Mouse (Mus musculus) liver, adult 2 months (tissue): Measurements from ENCODE around the gene Serf2. TPM values are rescaled to one million over a fixed set of nuclear protein-coding genes. Genes with fewer than 3 reads are reported as not detected.

Experiments used
- DNase-seq: peaks from one replicate; pipeline ENCODE4 v3.0.0-alpha.2; 2011; ENCODE audit warnings: low read depth, low spot score; ENCODE audit errors: extremely low read depth
- H3K27ac ChIP-seq: fragments of 200-500 bp; replicated peaks from 2 replicates; pipeline ENCODE4 v1.5.1; 2012; ENCODE audit warnings: low read depth, mild to moderate bottlenecking, control low read depth, inconsistent platforms, low read length; ENCODE audit not compliant: insufficient read depth
- H3K27me3 ChIP-seq: fragments of 200-500 bp; 2 replicates; pipeline ENCODE4 v1.6.1; 2012; ENCODE audit warnings: mild to moderate bottlenecking, moderate library complexity, low read length, inconsistent platforms; ENCODE audit not compliant: control insufficient read depth, insufficient read depth
- H3K36me3 ChIP-seq: fragments of 200-500 bp; 2 replicates; pipeline ENCODE4 v1.6.1; 2012; ENCODE audit warnings: low read length, inconsistent platforms; ENCODE audit not compliant: control insufficient read depth, insufficient read depth
- H3K4me1 ChIP-seq: fragments of 200-500 bp; 2 replicates; pipeline ENCODE4 v1.6.1; 2011; ENCODE audit warnings: low read length; ENCODE audit not compliant: control insufficient read depth, insufficient read depth
- H3K4me3 ChIP-seq: fragments of 200-500 bp; 2 replicates; pipeline ENCODE4 v1.5.1; 2011; ENCODE audit warnings: low read depth, mild to moderate bottlenecking, control low read depth, low read length, moderate library complexity; ENCODE audit not compliant: insufficient read depth
- H3K79me2 ChIP-seq: fragments of 200-500 bp; 2 replicates; pipeline ENCODE4 v1.6.1; 2012; ENCODE audit warnings: inconsistent platforms, mild to moderate bottlenecking, low read length, moderate library complexity; ENCODE audit not compliant: control insufficient read depth, insufficient read depth
- H3K9ac ChIP-seq: fragments of 200-500 bp; 2 replicates; pipeline ENCODE4 v1.6.1; 2012; ENCODE audit warnings: low read depth, mild to moderate bottlenecking, control low read depth, inconsistent platforms, low read length
- CTCF ChIP-seq: fragments of 200-500 bp; IDR thresholded peaks from 2 replicates; pipeline ENCODE4 v1.5.1; 2011; ENCODE audit warnings: low read depth, low read length, control low read depth
- POLR2A ChIP-seq: fragments of 200-500 bp; IDR thresholded peaks from 2 replicates; pipeline ENCODE4 v1.6.1; 2011; ENCODE audit warnings: low read length, control low read depth; ENCODE audit not compliant: insufficient read depth; ENCODE audit errors: extremely low read depth
- WGBS: fragments of 180-500 bp; shearing (Covaris S2); methylation state at CpG from one replicate; pipeline ENCODE4 v1.1.7; 2018; 5-methylcytosine and 5-hydroxymethylcytosine counted together
- polyA plus RNA-seq: library from polyadenylated mRNA; depleted of rRNA; stranded (reverse); fragments of >200 nt; gene quantifications from 2 replicates; pipeline ENCODE4 v1.2.3, GENCODE M21; 2012; rRNA removed
- total RNA-seq: library from RNA; depleted of rRNA; stranded (reverse); fragments of >200 nt; gene quantifications from 2 replicates; pipeline ENCODE4 v1.2.3, GENCODE M21; 2014; rRNA removed

The Serf2 gene
- total RNA-seq (56.6 and 81.7 TPM in 2 replicates), polyA plus RNA-seq (200 and 211 TPM in 2 replicates)

DNA sequence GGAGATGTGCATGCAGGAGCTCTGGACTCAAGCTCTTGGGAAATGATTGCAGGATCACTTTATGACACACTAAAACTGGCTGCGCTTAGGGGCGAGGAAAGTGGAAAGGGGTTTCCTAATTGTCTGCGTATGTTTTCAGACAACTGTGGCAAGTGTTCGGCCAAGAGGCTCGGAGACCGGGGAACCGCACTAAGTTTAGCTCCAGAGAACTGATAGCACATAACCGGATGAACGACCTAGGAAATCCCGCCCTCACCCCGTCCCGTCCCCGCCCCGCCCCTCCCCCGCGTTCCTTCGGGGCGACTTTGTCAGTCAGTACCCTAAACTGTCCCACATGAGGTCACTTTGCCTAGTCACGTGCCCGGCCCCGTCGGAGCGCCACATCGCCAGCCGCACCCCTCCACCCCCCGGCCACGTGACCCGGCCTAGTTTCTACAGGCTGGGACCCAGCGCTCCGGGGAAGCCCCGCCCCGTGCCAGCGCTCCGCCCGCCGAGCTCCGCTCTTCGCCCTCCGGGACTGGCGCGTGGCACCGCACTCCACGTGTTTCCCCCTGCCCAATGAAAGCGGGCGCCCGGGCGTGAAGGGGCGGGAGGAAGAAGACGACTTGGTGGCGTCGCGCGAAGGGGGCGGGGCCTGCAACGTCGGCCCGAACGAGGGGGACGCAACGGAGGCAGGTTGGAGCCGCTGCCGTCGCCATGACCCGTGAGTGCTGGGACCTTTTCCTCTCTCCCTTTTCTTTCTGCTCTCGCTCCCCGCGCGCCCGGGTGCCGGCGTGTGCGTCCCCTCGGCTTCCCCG lies at the start of gene Serf2:
Gene Serf2 (plus strand): TSS at position 457 of the 797 bp plus-strand sequence.
- Histone ChIP-seq H3K36me3 (peaks cover 19% of the 10 kb centered on the region), H3K9ac (peak within 1 kb of the TSS; percentile 98), H3K4me3 (peak within 1 kb of the TSS; percentile 84), H3K4me1 (peaks cover 10% of the 10 kb centered on the region), H3K79me2 (peaks cover 9% of the 10 kb centered on the region; the same call in 1 of the 2 replicates), H3K27me3 (no peaks in the 10 kb centered on the region), H3K27ac (peak within 1 kb of the TSS; percentile 96)
- DNase-seq: peak; percentile 92
- TF ChIP-seq POLR2A (peak; percentile 96), CTCF (no peak)
- WGBS: under 1% methylated on average over 69 of the region's 74 CpGs

- peaks cover 2% of the 10 kb centered on the region; the same call in 1 of the 2 replicates for H3K36me3 ChIP-seq
- TF ChIP-seq POLR2A: no peak
- TF ChIP-seq CTCF: no peak
- H3K9ac ChIP-seq: no peak overlapping the region
- H3K4me3 ChIP-seq: no peak overlapping the region
- H3K27ac ChIP-seq: no peak overlapping the region
- no peaks in the 10 kb centered on the region for H3K27me3 ChIP-seq
- DNase-seq: no peak
- no peaks in the 10 kb centered on the region for H3K4me1 ChIP-seq
- no peaks in the 10 kb centered on the region for H3K79me2 ChIP-seq
These were observed 45.7 kb upstream of the Serf2 start for GRCm38 (mm10) chr2:121403296-121403695.

DNA sequence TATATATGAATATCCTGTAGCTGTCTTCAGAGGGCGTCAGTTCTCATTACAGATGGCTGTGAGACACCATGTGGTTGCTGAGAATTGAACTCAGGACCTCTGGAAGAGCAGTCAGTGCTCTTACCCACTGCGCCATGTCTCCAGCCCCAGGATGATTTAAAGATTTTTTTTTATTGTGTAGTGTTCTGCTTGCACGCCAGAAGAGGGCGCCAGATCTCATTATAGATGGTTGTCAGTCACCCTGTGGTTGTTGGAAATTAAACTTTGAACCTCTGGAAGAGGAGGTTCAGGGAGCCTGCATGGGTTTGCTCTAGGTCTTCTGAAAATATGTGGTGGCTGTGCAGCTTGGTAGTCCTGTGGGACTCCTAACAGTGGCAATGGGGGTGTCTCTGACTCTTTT lies 40.8 kb upstream of the Serf2 start:
- 0 out of 2 replicates have a peak overlapping the region, but pooled peaks have one; percentile 47 for H3K27ac ChIP-seq
- H3K36me3 ChIP-seq: peaks cover 2% of the 10 kb centered on the region; the same call in 1 of the 2 replicates
- 32% methylated on average over 4 of the region's 4 CpGs for WGBS
- no peak overlapping the region for H3K9ac ChIP-seq
- no peaks in the 10 kb centered on the region for H3K27me3 ChIP-seq
- peaks cover 7% of the 10 kb centered on the region; the same call in 1 of the 2 replicates for H3K4me1 ChIP-seq
- DNase-seq: peak; percentile 74
- no peak for TF ChIP-seq CTCF
- no peak for TF ChIP-seq POLR2A
- H3K4me3 ChIP-seq: no peak overlapping the region
- no peaks in the 10 kb centered on the region for H3K79me2 ChIP-seq

- H3K4me3 ChIP-seq: peak overlapping the region; percentile 96
- peak overlapping the region; percentile 87 for H3K9ac ChIP-seq
- no peaks in the 10 kb centered on the region for H3K27me3 ChIP-seq
- H3K27ac ChIP-seq: peak overlapping the region; percentile 88
- H3K36me3 ChIP-seq: peaks cover 15% of the 10 kb centered on the region
- no peak for DNase-seq
- H3K4me1 ChIP-seq: peaks cover 20% of the 10 kb centered on the region
- peaks cover 19% of the 10 kb centered on the region for H3K79me2 ChIP-seq
- no peak for TF ChIP-seq POLR2A
- TF ChIP-seq CTCF: no peak
- WGBS: 2% methylated on average over 4 of the region's 4 CpGs
These were observed 36.1 kb upstream of the Serf2 start for GRCm38 (mm10) chr2:121412843-121413386.

- peak; percentile 83 for DNase-seq
These were observed 35.5 kb upstream of the Serf2 start, which contains the start of the genes Pdia3 and Catsper2 for GRCm38 (mm10) chr2:121413387-121414042. Gene Pdia3, plus strand, starts transcription at chr2:121413775. Gene Catsper2, minus strand, starts transcription at chr2:121413792.

More at GRCm38 (mm10) chr2:121413387-121414042, 35.5 kb upstream of the Serf2 start, which contains the start of the genes Pdia3 and Catsper2:
- peaks cover 20% of the 10 kb centered on the region for H3K79me2 ChIP-seq
- H3K4me1 ChIP-seq: peaks cover 20% of the 10 kb centered on the region
- under 1% methylated on average over 68 of the region's 68 CpGs for WGBS
- peak within 1 kb of the TSS; percentile 95 for H3K27ac ChIP-seq
- TF ChIP-seq CTCF (peak; percentile 19; the same call in 1 of the 2 replicates), POLR2A (peak; percentile 95)
- peak within 1 kb of the TSS; percentile 99 for H3K9ac ChIP-seq
- H3K27me3 ChIP-seq: no peaks in the 10 kb centered on the region
- peak within 1 kb of the TSS; percentile 96 for H3K4me3 ChIP-seq
- H3K36me3 ChIP-seq: peaks cover 19% of the 10 kb centered on the region
